Comparison of ENCODE assay signal across 17 mouse cellular contexts in the genomic region with DNA sequence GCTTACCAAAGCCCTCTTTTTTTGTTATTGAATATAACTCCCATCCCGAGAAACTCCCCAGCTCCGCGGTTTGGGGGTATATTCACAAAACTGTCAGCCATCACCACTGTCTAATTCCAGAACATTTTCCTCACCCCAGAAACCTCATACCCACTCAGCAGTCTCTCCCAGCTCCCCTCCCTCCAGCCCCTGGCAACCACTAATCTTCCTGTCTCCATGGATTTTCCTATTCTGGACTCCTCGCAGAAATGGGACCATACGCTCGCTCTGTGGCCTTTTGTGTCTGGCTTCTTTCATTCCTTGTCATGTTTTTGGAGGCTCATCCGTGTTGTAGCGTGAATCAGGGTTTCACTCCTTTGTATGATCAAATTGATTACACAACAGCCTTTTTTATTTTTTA. TPM values are rescaled to one million over a fixed set of nuclear protein-coding genes. Genes with fewer than 3 reads are reported as not detected.
DNase-seq lines count a peak whose midpoint lies in the region; ATAC-seq and TF ChIP-seq lines count a peak whose summit lies in the region.
"Had no signal": no experiment of that assay in that cellular context is flagged by ENCODE, and none has a peak within 500 bp of the region (broad histone marks: within the 10 kb centered on the region; RNA-seq: fewer than 3 reads in every experiment).

No protein-coding gene starts in this region.

- H3K9ac ChIP-seq in forebrain, postnatal 0 days, result no peak overlapping the region
- H3K9ac ChIP-seq in kidney, embryonic 15.5 days, result no peak overlapping the region
- H3K9ac ChIP-seq in embryonic facial prominence, embryonic 12.5 days, result no peak overlapping the region
- no peak overlapping the region for H3K9ac ChIP-seq in midbrain, embryonic 14.5 days (replicated peaks; ENCODE audit: low read length)
- H3K9ac ChIP-seq: liver, embryonic 15.5 days had no signal

- WGBS in forebrain, embryonic 10.5 days, result 43% methylated on average over 8 of the region's 8 CpGs
- WGBS in forebrain, postnatal 0 days, result 19% methylated on average over 8 of the region's 8 CpGs
- 69% methylated on average over 8 of the region's 8 CpGs for WGBS in kidney, embryonic 15.5 days
- 51% methylated on average over 8 of the region's 8 CpGs for WGBS in embryonic facial prominence, embryonic 12.5 days
- 7% methylated on average over 8 of the region's 8 CpGs for WGBS in midbrain, embryonic 14.5 days

- H3K36me3 ChIP-seq in forebrain, embryonic 10.5 days (replicated peaks), result no peaks in the 10 kb centered on the region
- no peaks in the 10 kb centered on the region for H3K36me3 ChIP-seq in forebrain, postnatal 0 days (ENCODE audit: insufficient read depth)
- H3K36me3 ChIP-seq in kidney, embryonic 15.5 days, result no peaks in the 10 kb centered on the region
- H3K36me3 ChIP-seq in embryonic facial prominence, embryonic 12.5 days, result no peaks in the 10 kb centered on the region
- H3K36me3 ChIP-seq in midbrain, embryonic 14.5 days (ENCODE audit: control insufficient read depth, insufficient read depth, low read length), result no peaks in the 10 kb centered on the region
- H3K36me3 ChIP-seq: heart, embryonic 15.5 days; liver, embryonic 15.5 days had no signal

- DNase-seq in forebrain, embryonic 10.5 days (ENCODE audit: extremely low spot score, low spot score), result no peak
- no peak for DNase-seq in forebrain, postnatal 0 days
- DNase-seq in kidney, postnatal 4 days, result no peak
- DNase-seq in midbrain, embryonic 14.5 days, result peak; percentile 67
- no peak for DNase-seq in frontal cortex, postnatal 10 days (ENCODE audit: low spot score in 2 of 2)
- DNase-seq in heart, postnatal 25 days (ENCODE audit: low spot score), result no peak
- DNase-seq: adrenal gland, postnatal 14 days; cerebellum, postnatal 25 days; kidney, adult 18-20 months; thymus, adult 18-20 months had no signal

- H3K27ac ChIP-seq in forebrain, embryonic 10.5 days, result peak overlapping the region; percentile 85
- no peak overlapping the region for H3K27ac ChIP-seq in forebrain, postnatal 0 days (ENCODE audit: low read depth, low read length)
- H3K27ac ChIP-seq in kidney, embryonic 15.5 days, result peak overlapping the region; percentile 76; the same call in 1 of the 2 replicates
- H3K27ac ChIP-seq in embryonic facial prominence, embryonic 12.5 days, result peak overlapping the region; percentile 62
- no peak overlapping the region for H3K27ac ChIP-seq in midbrain, embryonic 14.5 days (replicated peaks; ENCODE audit: low read depth, low read length)
- H3K27ac ChIP-seq: liver, embryonic 15.5 days had no signal

- H3K27me3 ChIP-seq in forebrain, embryonic 10.5 days (ENCODE audit: poor library complexity, severe bottlenecking), result peaks cover 85% of the 10 kb centered on the region
- H3K27me3 ChIP-seq in forebrain, postnatal 0 days (ENCODE audit: insufficient read depth, low read length), result peaks cover 33% of the 10 kb centered on the region
- H3K27me3 ChIP-seq in kidney, embryonic 15.5 days, result peaks cover 53% of the 10 kb centered on the region
- peaks cover 23% of the 10 kb centered on the region for H3K27me3 ChIP-seq in embryonic facial prominence, embryonic 12.5 days
- H3K27me3 ChIP-seq in midbrain, embryonic 14.5 days (ENCODE audit: control insufficient read depth, insufficient read depth, low read length), result peaks cover 80% of the 10 kb centered on the region

- no peaks in the 10 kb centered on the region for H3K9me3 ChIP-seq in forebrain, embryonic 10.5 days
- H3K9me3 ChIP-seq in forebrain, postnatal 0 days (ENCODE audit: low read length), result no peaks in the 10 kb centered on the region
- no peaks in the 10 kb centered on the region for H3K9me3 ChIP-seq in kidney, embryonic 15.5 days (replicated peaks)
- H3K9me3 ChIP-seq in embryonic facial prominence, embryonic 12.5 days, result no peaks in the 10 kb centered on the region
- no peaks in the 10 kb centered on the region for H3K9me3 ChIP-seq in midbrain, embryonic 14.5 days (ENCODE audit: control insufficient read depth, low read length)
- H3K9me3 ChIP-seq: heart, embryonic 15.5 days; liver, embryonic 15.5 days had no signal

- intact Hi-C loops in heart, postnatal 25 days (cut with DNase I), result loop anchor here (5.0 kb wide), 1 partner anchor 57 kb away; no protein-coding TSS in a partner anchor

- H3K4me1 ChIP-seq in forebrain, embryonic 10.5 days, result peaks cover 95% of the 10 kb centered on the region
- H3K4me1 ChIP-seq in forebrain, postnatal 0 days (ENCODE audit: insufficient read depth), result peaks cover 4% of the 10 kb centered on the region
- H3K4me1 ChIP-seq in kidney, embryonic 15.5 days, result peaks cover 77% of the 10 kb centered on the region
- peaks cover 81% of the 10 kb centered on the region for H3K4me1 ChIP-seq in embryonic facial prominence, embryonic 12.5 days
- H3K4me1 ChIP-seq in midbrain, embryonic 14.5 days (ENCODE audit: control insufficient read depth, insufficient read depth, low read length), result peaks cover 26% of the 10 kb centered on the region

- no peak overlapping the region for H3K4me2 ChIP-seq in forebrain, postnatal 0 days (ENCODE audit: low read depth)
- H3K4me2 ChIP-seq in kidney, embryonic 15.5 days, result no peak overlapping the region
- no peak overlapping the region for H3K4me2 ChIP-seq in embryonic facial prominence, embryonic 12.5 days (replicated peaks)
- no peak overlapping the region for H3K4me2 ChIP-seq in midbrain, embryonic 14.5 days (ENCODE audit: low read length)
- H3K4me2 ChIP-seq: liver, embryonic 15.5 days had no signal

- H3K4me3 ChIP-seq in forebrain, embryonic 10.5 days, result peak overlapping the region; percentile 68; the same call in 1 of the 2 replicates
- H3K4me3 ChIP-seq in forebrain, postnatal 0 days (ENCODE audit: low read depth, low read length), result no peak overlapping the region
- H3K4me3 ChIP-seq in kidney, embryonic 15.5 days (replicated peaks), result no peak overlapping the region
- no peak overlapping the region for H3K4me3 ChIP-seq in embryonic facial prominence, embryonic 12.5 days
- no peak overlapping the region for H3K4me3 ChIP-seq in midbrain, embryonic 14.5 days (replicated peaks; ENCODE audit: low read depth, low read length)
- H3K4me3 ChIP-seq: liver, embryonic 15.5 days had no signal

- no peak for ATAC-seq in forebrain, postnatal 0 days
- ATAC-seq in kidney, embryonic 15.5 days (replicated peaks; ENCODE audit: low FRiP score), result no peak
- ATAC-seq in embryonic facial prominence, embryonic 12.5 days (ENCODE audit: insufficient number of reproducible peaks, insufficient read depth, low FRiP score, low TSS enrichment), result no peak
- ATAC-seq in midbrain, embryonic 14.5 days (ENCODE audit: low FRiP score, low TSS enrichment), result no peak

- TF ChIP-seq CTCF in forebrain, postnatal 0 days (IDR thresholded peaks at IDR 0.05; ENCODE audit: low read depth), result no peak

RNA-seq across cellular contexts. Expression of gene Wnt9a, which starts 3.2 kb away (rescaled TPM):
- polyA plus RNA-seq in forebrain, embryonic 10.5 days (2016; fragmentation: Nextera tagmentation; extraction: Ambion mirVana), result 9.9 and 10.9 TPM in 2 replicates
- 1.9 and 5.6 TPM in 2 replicates for total RNA-seq in forebrain, postnatal 0 days (2014; rRNA removed)
- 2.1 and 2.6 TPM in 2 replicates for polyA plus RNA-seq in forebrain, postnatal 0 days (2015; fragmentation: Nextera tagmentation; extraction: Ambion mirVana)
- 1.6 and 2.1 TPM in 2 replicates for polyA plus RNA-seq in kidney, embryonic 15.5 days (2015; fragmentation: Nextera tagmentation; extraction: Ambion mirVana)
- polyA plus RNA-seq in embryonic facial prominence, embryonic 12.5 days (2016; fragmentation: Nextera tagmentation; extraction: Ambion mirVana), result 5.9 and 7.1 TPM in 2 replicates
- polyA plus RNA-seq in midbrain, embryonic 14.5 days (2014; fragmentation: Nextera tagmentation; extraction: Ambion mirVana), result 1.6 and 1.7 TPM in 2 replicates
- total RNA-seq in heart, postnatal 25 days (2021), result 1 to 10 TPM; 5.6 to 6.6 TPM
- total RNA-seq: megakaryocyte progenitor cell, adult 5-6 weeks had no signal

RNA-seq across cellular contexts. Expression of gene Wnt3a, which starts 19.4 kb away (rescaled TPM):
- polyA plus RNA-seq in forebrain, embryonic 10.5 days (2016; fragmentation: Nextera tagmentation; extraction: Ambion mirVana), result 8.4 and 11.8 TPM in 2 replicates
- 0.31 and 0.52 TPM in 2 replicates for total RNA-seq in forebrain, postnatal 0 days (2014; rRNA removed)
- 0.19 and 0.29 TPM in 2 replicates for polyA plus RNA-seq in forebrain, postnatal 0 days (2015; fragmentation: Nextera tagmentation; extraction: Ambion mirVana)
- not detected in 2 replicates for polyA plus RNA-seq in kidney, embryonic 15.5 days (2015; fragmentation: Nextera tagmentation; extraction: Ambion mirVana)
- 1.8 and 2.6 TPM in 2 replicates for polyA plus RNA-seq in embryonic facial prominence, embryonic 12.5 days (2016; fragmentation: Nextera tagmentation; extraction: Ambion mirVana)
- 0.43 and 0.46 TPM in 2 replicates for polyA plus RNA-seq in midbrain, embryonic 14.5 days (2014; fragmentation: Nextera tagmentation; extraction: Ambion mirVana)
- total RNA-seq in heart, postnatal 25 days (2021), result not detected
- total RNA-seq: adrenal gland, postnatal 14 days; gastrocnemius, postnatal 4 days; left cerebral cortex, postnatal 14 days; megakaryocyte progenitor cell, adult 5-6 weeks had no signal
- polyA plus RNA-seq: heart, embryonic 15.5 days; liver, embryonic 15.5 days had no signal

Comparison
In these comparisons a context has a peak if more than half of its experiments do, and no peak if none do; other contexts are left out.
1. H3K27ac ChIP-seq: peak in forebrain, embryonic 10.5 days (single experiment), kidney, embryonic 15.5 days (single experiment) and embryonic facial prominence, embryonic 12.5 days (single experiment); none in forebrain, postnatal 0 days (single experiment) and midbrain, embryonic 14.5 days (single experiment).